1 mouse cellular context compared by ENCODE assay signal in the genomic region with DNA sequence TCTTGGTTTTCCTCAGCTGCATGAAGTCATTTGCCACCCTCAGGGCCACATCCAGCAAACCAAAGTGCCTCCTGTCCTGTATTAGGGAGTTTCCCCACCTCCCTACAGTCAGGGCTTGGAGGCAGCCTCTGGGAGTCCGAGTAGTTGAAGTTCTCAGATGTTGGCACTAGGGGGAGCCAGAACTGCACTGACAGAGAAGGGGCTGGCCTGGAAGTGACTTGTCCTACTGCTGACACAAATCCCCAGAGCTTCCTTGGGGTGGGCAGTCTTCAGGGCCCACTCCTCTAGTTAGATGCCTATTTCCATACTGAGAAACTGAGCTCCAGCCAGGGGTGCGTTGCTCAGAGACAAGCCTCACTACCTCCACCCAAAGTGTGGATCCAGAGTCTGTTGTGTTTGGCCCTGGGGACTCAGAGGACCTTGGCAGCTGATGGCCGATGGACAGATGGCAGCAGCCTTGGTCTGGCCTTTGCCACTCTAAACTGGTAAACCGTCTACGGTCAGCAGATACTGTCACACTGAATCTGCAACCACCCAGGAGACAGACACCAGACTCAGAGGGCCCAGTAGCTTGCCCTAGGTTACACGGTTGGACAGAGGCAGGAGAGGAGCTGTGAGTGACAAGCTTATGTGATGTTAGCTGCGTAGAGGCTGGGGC.
TF ChIP-seq lines count a peak whose summit lies in the region.

No protein-coding gene starts in this region.

TF ChIP-seq in CH12.LX, 34 proteins besides CTCF, POLR2A, EP300 and RAD21:
- TF ChIP-seq CHD2 (IDR thresholded peaks at IDR 0.05; ENCODE audit: low read length) = no peak
- no peak for TF ChIP-seq USF2 (conservative IDR thresholded peaks at IDR 0.05; ENCODE audit: low read depth, low read length)
- TF ChIP-seq MAFK (IDR thresholded peaks at IDR 0.05; ENCODE audit: insufficient replicate concordance, low read length) = no peak
- TF ChIP-seq ZC3H11A (IDR thresholded peaks at IDR 0.05; ENCODE audit: low read depth, low read length) = peak; percentile 78
- peak; percentile 15; the same call in 1 of the 2 replicates for TF ChIP-seq NELFE (IDR thresholded peaks at IDR 0.05; ENCODE audit: low read depth, low read length)
- peak; percentile 30; the same call in 1 of the 2 replicates for TF ChIP-seq MAZ (IDR thresholded peaks at IDR 0.05; ENCODE audit: low read depth, low read length)
- TF ChIP-seq SMC3 (IDR thresholded peaks at IDR 0.05; ENCODE audit: low read depth, low read length) = peak; percentile 96
- TF ChIP-seq JUND (conservative IDR thresholded peaks at IDR 0.05; ENCODE audit: low read depth, low read length) = no peak
- no peak for TF ChIP-seq ZMIZ1 (IDR thresholded peaks at IDR 0.05; ENCODE audit: low read depth, low read length)
- no peak for TF ChIP-seq KAT2A (IDR thresholded peaks at IDR 0.05; ENCODE audit: insufficient replicate concordance, low read length)
- TF ChIP-seq ETS1 (conservative IDR thresholded peaks at IDR 0.05; ENCODE audit: low read depth, low read length) = no peak
- 0 out of 2 replicates have a peak, but pooled peaks have one; percentile 27 for TF ChIP-seq MYC (IDR thresholded peaks at IDR 0.05; ENCODE audit: low read depth, low read length)
- TF ChIP-seq SIN3A (IDR thresholded peaks at IDR 0.05; ENCODE audit: low read length) = 0 out of 2 replicates have a peak, but pooled peaks have one; percentile 36
- no peak for TF ChIP-seq USF1 (IDR thresholded peaks at IDR 0.05; ENCODE audit: low read depth, low read length)
